ENCODE assay signal across 8 mouse cellular contexts in the genomic region with DNA sequence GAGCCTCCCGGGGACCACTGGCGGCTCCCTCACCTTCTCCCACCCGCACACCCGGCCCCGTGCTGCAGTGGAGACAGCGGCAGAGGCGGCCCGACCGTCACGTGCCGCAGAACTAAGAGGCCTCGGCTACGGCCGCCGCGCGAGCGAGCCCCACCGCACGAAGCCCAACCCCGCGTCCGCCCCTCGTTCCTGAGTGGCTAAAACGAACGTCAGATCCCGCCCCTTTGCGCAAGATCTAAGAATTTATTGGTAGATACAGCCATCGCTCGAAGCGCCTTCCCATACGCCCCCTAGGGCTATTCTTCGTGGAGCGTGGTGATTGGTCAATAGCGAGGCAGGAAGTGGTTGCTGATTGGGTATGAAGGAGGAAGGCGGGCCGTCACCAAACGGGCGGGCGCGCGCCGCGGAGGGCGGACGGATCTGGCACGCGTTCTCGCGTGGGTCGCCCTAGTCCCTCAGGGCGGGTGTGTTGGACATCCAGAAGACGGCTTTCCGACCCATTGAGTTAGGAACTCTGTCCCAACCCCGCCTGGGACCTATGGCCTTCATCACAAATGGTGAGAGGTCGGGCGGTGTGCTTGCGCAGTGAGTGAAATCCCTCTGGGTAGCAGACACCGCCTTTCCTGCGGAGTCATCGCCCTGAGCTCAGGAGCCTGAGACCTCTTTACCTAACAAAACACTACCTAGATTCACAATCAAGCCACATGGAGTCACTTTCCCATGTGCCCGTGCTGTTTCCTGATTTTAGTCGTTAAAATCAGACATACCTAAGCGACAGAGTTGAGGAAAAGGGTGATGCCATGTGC. TPM values are rescaled to one million over a fixed set of nuclear protein-coding genes. Genes with fewer than 3 reads are reported as not detected.
A peak's percentile ranks its signal among the peaks of the same experiment; 100 is the strongest.
DNase-seq lines count a peak whose midpoint lies in the region; ATAC-seq and TF ChIP-seq lines count a peak whose summit lies in the region.

A gene (minus strand): TSS at position 178 of the 806 bp plus-strand sequence.

- peak; percentile 88 for TF ChIP-seq POLR2A in kidney, adult 2 months (IDR thresholded peaks at IDR 0.05; ENCODE audit: low read depth, low read length)
- TF ChIP-seq POLR2A in spleen, adult 2 months (IDR thresholded peaks at IDR 0.05; ENCODE audit: low read depth, low read length) = peak; percentile 93

- peak; percentile 99 for DNase-seq in 3134 (ENCODE audit: extremely low read depth, insufficient read length, low spot score)
- peak; percentile 97 for DNase-seq in adrenal gland, postnatal 36 days
- DNase-seq in heart, adult 18-20 months = peak; percentile 99 to 100
- peak; percentile 100 for DNase-seq in kidney, adult 2 months
- peak; percentile 96 to 99 for DNase-seq in spleen, adult 2 months (ENCODE audit: low read depth in 1 of 2, low spot score in 2 of 2)

- peak within 1 kb of the TSS; percentile 75 for H3K4me3 ChIP-seq in embryonic facial prominence, embryonic 13.5 days
- peak within 1 kb of the TSS; percentile 85 for H3K4me3 ChIP-seq in kidney, adult 2 months (ENCODE audit: insufficient read depth, low read depth, low read length)
- H3K4me3 ChIP-seq in limb, embryonic 12.5 days (replicated peaks) = peak within 1 kb of the TSS; percentile 78
- H3K4me3 ChIP-seq in midbrain, embryonic 15.5 days = peak within 1 kb of the TSS; percentile 83
- peak within 1 kb of the TSS; percentile 85 for H3K4me3 ChIP-seq in spleen, adult 2 months (ENCODE audit: extremely low read depth, insufficient read depth, insufficient read length)

- no peaks in the 10 kb centered on the region for H3K27me3 ChIP-seq in embryonic facial prominence, embryonic 13.5 days
- no peaks in the 10 kb centered on the region for H3K27me3 ChIP-seq in kidney, adult 2 months (replicated peaks; ENCODE audit: control insufficient read depth, insufficient read depth, low read length)
- H3K27me3 ChIP-seq in limb, embryonic 12.5 days = no peaks in the 10 kb centered on the region
- H3K27me3 ChIP-seq in midbrain, embryonic 15.5 days (replicated peaks) = no peaks in the 10 kb centered on the region
- no peaks in the 10 kb centered on the region for H3K27me3 ChIP-seq in spleen, adult 2 months (ENCODE audit: control insufficient read depth, insufficient read depth, low read length)

- H3K27ac ChIP-seq in embryonic facial prominence, embryonic 13.5 days = peak within 1 kb of the TSS; percentile 92
- peak within 1 kb of the TSS; percentile 78 for H3K27ac ChIP-seq in kidney, adult 2 months (ENCODE audit: insufficient read depth, low read depth, low read length)
- peak within 1 kb of the TSS; percentile 94 for H3K27ac ChIP-seq in limb, embryonic 12.5 days
- peak within 1 kb of the TSS; percentile 92 for H3K27ac ChIP-seq in midbrain, embryonic 15.5 days
- H3K27ac ChIP-seq in spleen, adult 2 months (ENCODE audit: insufficient read depth, low read length) = peak within 1 kb of the TSS; percentile 85

- no peak for TF ChIP-seq CTCF in kidney, adult 2 months (conservative IDR thresholded peaks at IDR 0.05; ENCODE audit: insufficient read depth, insufficient read length, low read depth, low read length)
- no peak for TF ChIP-seq CTCF in spleen, adult 2 months (IDR thresholded peaks at IDR 0.05; ENCODE audit: extremely low read depth, insufficient read depth, insufficient read length, insufficient replicate concordance)

- H3K36me3 ChIP-seq in embryonic facial prominence, embryonic 13.5 days = peaks cover 2% of the 10 kb centered on the region; the same call in 1 of the 2 replicates
- H3K36me3 ChIP-seq in kidney, adult 2 months (ENCODE audit: control insufficient read depth, insufficient read depth, low read length) = no peaks in the 10 kb centered on the region
- peaks cover 4% of the 10 kb centered on the region; the same call in 1 of the 2 replicates for H3K36me3 ChIP-seq in limb, embryonic 12.5 days
- H3K36me3 ChIP-seq in midbrain, embryonic 15.5 days (replicated peaks) = no peaks in the 10 kb centered on the region
- no peaks in the 10 kb centered on the region for H3K36me3 ChIP-seq in spleen, adult 2 months (ENCODE audit: control insufficient read depth, insufficient read depth, low read length)

- H3K4me1 ChIP-seq in embryonic facial prominence, embryonic 13.5 days = peaks cover 39% of the 10 kb centered on the region
- peaks cover 6% of the 10 kb centered on the region; the same call in 1 of the 2 replicates for H3K4me1 ChIP-seq in kidney, adult 2 months (ENCODE audit: control insufficient read depth, insufficient read depth, low read length)
- H3K4me1 ChIP-seq in limb, embryonic 12.5 days (replicated peaks) = peaks cover 23% of the 10 kb centered on the region
- peaks cover 42% of the 10 kb centered on the region for H3K4me1 ChIP-seq in midbrain, embryonic 15.5 days
- H3K4me1 ChIP-seq in spleen, adult 2 months (ENCODE audit: control insufficient read depth, insufficient read depth, insufficient read length) = peaks cover 9% of the 10 kb centered on the region

- no peaks in the 10 kb centered on the region for H3K9me3 ChIP-seq in embryonic facial prominence, embryonic 13.5 days
- H3K9me3 ChIP-seq in limb, embryonic 12.5 days = no peaks in the 10 kb centered on the region
- no peaks in the 10 kb centered on the region for H3K9me3 ChIP-seq in midbrain, embryonic 15.5 days

- H3K9ac ChIP-seq in embryonic facial prominence, embryonic 13.5 days = peak within 1 kb of the TSS; percentile 98
- H3K9ac ChIP-seq in limb, embryonic 12.5 days (replicated peaks) = peak within 1 kb of the TSS; percentile 92
- peak within 1 kb of the TSS; percentile 93 for H3K9ac ChIP-seq in midbrain, embryonic 15.5 days

- ATAC-seq in embryonic facial prominence, embryonic 13.5 days (ENCODE audit: insufficient number of reproducible peaks, insufficient read depth, low FRiP score, low TSS enrichment, low read depth) = peak; percentile 97
- peak; percentile 97 for ATAC-seq in limb, embryonic 12.5 days (ENCODE audit: insufficient number of reproducible peaks, insufficient read depth, low FRiP score, low TSS enrichment, low read depth)
- ATAC-seq in midbrain, embryonic 15.5 days (replicated peaks) = peak; percentile 99

- H3K4me2 ChIP-seq in embryonic facial prominence, embryonic 13.5 days = peak within 1 kb of the TSS; percentile 88
- peak within 1 kb of the TSS; percentile 84 for H3K4me2 ChIP-seq in limb, embryonic 12.5 days
- H3K4me2 ChIP-seq in midbrain, embryonic 15.5 days = peak within 1 kb of the TSS; percentile 68

- WGBS in embryonic facial prominence, embryonic 13.5 days = under 1% methylated on average over 64 of the region's 64 CpGs
- under 1% methylated on average over 64 of the region's 64 CpGs for WGBS in kidney, adult 2 months
- WGBS in limb, embryonic 12.5 days = under 1% methylated on average over 64 of the region's 64 CpGs
- under 1% methylated on average over 64 of the region's 64 CpGs for WGBS in midbrain, embryonic 15.5 days
- under 1% methylated on average over 64 of the region's 64 CpGs for WGBS in spleen, adult 2 months

RNA-seq across cellular contexts. Expression of the gene that starts here (rescaled TPM):
- total RNA-seq in adrenal gland, postnatal 36 days (2021) = 100 to 1,000 TPM; 473 to 490 TPM
- polyA plus RNA-seq in embryonic facial prominence, embryonic 13.5 days (2015; fragmentation: Nextera tagmentation; extraction: Ambion mirVana) = 289 and 322 TPM in 2 replicates
- total RNA-seq in heart, adult 18-20 months (2021) = 100 to 1,000 TPM; 311 to 325 TPM
- 84.1 and 118 TPM in 2 replicates for polyA plus RNA-seq in kidney, adult 2 months (2012; rRNA removed)
- polyA plus RNA-seq in limb, embryonic 12.5 days (2016; fragmentation: Nextera tagmentation; extraction: Ambion mirVana) = 292 and 313 TPM in 2 replicates
- 258 and 266 TPM in 2 replicates for polyA plus RNA-seq in midbrain, embryonic 15.5 days (2015; fragmentation: Nextera tagmentation; extraction: Ambion mirVana)
- polyA plus RNA-seq in spleen, adult 2 months (2012; rRNA removed) = 23.2 and 23.5 TPM in 2 replicates

Comparison
In these comparisons a context has a peak if more than half of its experiments do, and no peak if none do; other contexts are left out.
1. Peak in every context shown above with its lines: DNase-seq, ATAC-seq, H3K4me3 ChIP-seq and H3K27ac ChIP-seq.